Mouse (Mus musculus): ENCODE data around the gene Sh2d4b. TPM values are rescaled to one million over a fixed set of nuclear protein-coding genes. Genes with fewer than 3 reads are reported as not detected.

Sh2d4b gene
- 0.43 TPM for polyA plus RNA-seq (2014; fragmentation: Illumina TruSeq; extraction: RNeasy Lipid Tissue Mini Kit (QIAGEN cat#74804); ENCODE audit: low read depth, low replicate concordance)

DNA sequence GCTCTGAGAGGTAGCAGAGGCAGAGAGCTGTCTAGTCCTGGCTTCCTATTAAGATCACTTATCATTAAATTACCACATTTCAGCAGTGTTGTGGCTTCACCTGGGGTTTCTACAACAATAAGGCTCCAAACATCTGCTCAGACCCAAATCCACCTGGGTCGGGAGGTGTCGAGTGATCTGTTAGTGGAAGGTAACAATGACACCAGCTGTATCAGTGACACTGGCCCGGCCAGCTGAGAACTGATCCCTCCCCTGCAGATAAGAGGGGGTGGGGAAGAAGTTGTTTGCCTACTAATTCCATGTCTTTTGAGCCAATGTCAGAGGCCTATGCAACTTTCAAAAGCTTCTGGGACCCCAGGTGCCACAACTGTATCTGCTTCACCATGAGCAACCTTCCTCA, at the start of gene Sh2d4b:
Sh2d4b (minus strand) TSS at position 71 of the 400 bp plus-strand sequence.

Other genes with a start within 250 kb of the Sh2d4b start
- 1.6 TPM for gene Tspan14, start 73.5 kb upstream of the Sh2d4b start, polyA plus RNA-seq (2014; fragmentation: Illumina TruSeq; extraction: RNeasy Lipid Tissue Mini Kit (QIAGEN cat#74804); ENCODE audit: low read depth, low replicate concordance)
- 126 TPM for gene Fam213a, start 120.5 kb upstream of the Sh2d4b start, polyA plus RNA-seq (2014; fragmentation: Illumina TruSeq; extraction: RNeasy Lipid Tissue Mini Kit (QIAGEN cat#74804); ENCODE audit: low read depth, low replicate concordance)
- gene Dydc2, start 175.9 kb upstream of the Sh2d4b start, polyA plus RNA-seq (2014; fragmentation: Illumina TruSeq; extraction: RNeasy Lipid Tissue Mini Kit (QIAGEN cat#74804); ENCODE audit: low read depth, low replicate concordance) = 56.2 TPM
- gene Dydc1, start 179.6 kb upstream of the Sh2d4b start, polyA plus RNA-seq (2014; fragmentation: Illumina TruSeq; extraction: RNeasy Lipid Tissue Mini Kit (QIAGEN cat#74804); ENCODE audit: low read depth, low replicate concordance) = 149 TPM
- 0.24 TPM for gene Mat1a, start 211.8 kb upstream of the Sh2d4b start, polyA plus RNA-seq (2014; fragmentation: Illumina TruSeq; extraction: RNeasy Lipid Tissue Mini Kit (QIAGEN cat#74804); ENCODE audit: low read depth, low replicate concordance)
- gene Sftpa1, start 238.5 kb upstream of the Sh2d4b start, polyA plus RNA-seq (2014; fragmentation: Illumina TruSeq; extraction: RNeasy Lipid Tissue Mini Kit (QIAGEN cat#74804); ENCODE audit: low read depth, low replicate concordance) = 0.08 TPM